Mouse (Mus musculus) liver, postnatal 0 days (tissue): ENCODE measurements around the gene Ms4a2.

Source experiments
- CTCF ChIP-seq: sonication (generic); IDR thresholded peaks from 2 replicates; pipeline ENCODE4 v1.5.1; 2016; ENCODE audit warnings: antibody characterized with exemption, low read depth
- EP300 ChIP-seq: IDR thresholded peaks from 2 replicates; pipeline ENCODE4 v1.6.1; 2016; ENCODE audit warnings: antibody characterized with exemption, low read depth, mild to moderate bottlenecking

DNA sequence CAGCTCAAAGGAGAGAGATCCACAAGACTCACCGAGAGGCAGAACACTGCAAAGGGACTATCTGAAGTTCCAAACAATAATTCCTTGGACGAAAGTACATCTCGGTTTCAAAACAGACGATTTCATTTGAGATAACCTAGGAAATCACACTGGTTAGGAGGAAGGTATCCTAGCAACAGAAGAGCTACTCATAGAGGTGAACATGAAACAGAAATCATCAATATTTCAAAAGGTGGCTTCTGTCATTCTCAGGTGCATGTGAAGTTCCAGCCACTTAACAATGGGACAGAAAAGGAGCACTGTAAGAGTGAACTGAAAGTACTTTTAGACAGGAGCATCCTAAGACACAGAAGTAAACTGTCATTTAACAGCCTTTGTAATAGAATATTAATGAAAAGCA, 26.0 kb upstream of the Ms4a2 start:
- TF ChIP-seq EP300: no peak
- TF ChIP-seq CTCF: no peak
